Mouse (Mus musculus): ENCODE measurements around the gene Pacrg. TPM values are rescaled to one million over a fixed set of nuclear protein-coding genes. Genes with fewer than 3 reads are reported as not detected.
A peak's percentile ranks its signal among the peaks of the same experiment; 100 is the strongest.

The Pacrg gene
- polyA plus RNA-seq, 1 experiment from 2014 or later: 8.9 TPM

DNA sequence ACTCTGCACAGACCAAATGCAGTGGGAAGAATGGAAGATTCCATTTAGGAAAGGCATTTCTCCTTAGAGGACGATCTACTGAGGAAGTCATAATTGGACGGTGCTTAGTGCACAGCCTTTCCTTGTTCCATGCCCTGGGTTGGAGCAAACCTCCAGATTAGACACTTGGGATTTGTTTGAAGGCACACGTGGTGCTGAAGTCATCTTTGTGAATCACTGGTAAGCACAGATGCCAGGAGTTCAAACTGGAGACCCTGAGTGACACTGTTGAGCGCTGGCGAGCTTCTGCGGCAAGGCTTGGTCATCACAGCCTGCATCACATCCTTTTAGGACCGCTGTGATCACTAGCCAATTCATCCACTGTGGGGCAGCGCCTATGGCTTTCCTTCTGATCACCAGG is 385.7 kb downstream of the Pacrg start:
- H3K4me2 ChIP-seq (replicated peaks): no peak overlapping the region
- H3K9me3 ChIP-seq: no peaks in the 10 kb centered on the region
- no peak for ATAC-seq
- no peak overlapping the region for H3K4me3 ChIP-seq (replicated peaks)
- H3K27ac ChIP-seq: no peak overlapping the region
- no peaks in the 10 kb centered on the region for H3K36me3 ChIP-seq
- no peaks in the 10 kb centered on the region for H3K27me3 ChIP-seq
- 91% methylated on average over 8 of the region's 8 CpGs for WGBS
- no peak overlapping the region for H3K9ac ChIP-seq (replicated peaks)
- H3K4me1 ChIP-seq (replicated peaks): peaks cover 23% of the 10 kb centered on the region

- no peaks in the 10 kb centered on the region for H3K9me3 ChIP-seq
- H3K4me3 ChIP-seq (replicated peaks): no peak overlapping the region
- ATAC-seq: no peak
- H3K27me3 ChIP-seq: no peaks in the 10 kb centered on the region
- no peak overlapping the region for H3K4me2 ChIP-seq (replicated peaks)
- H3K27ac ChIP-seq: no peak overlapping the region
- no peak overlapping the region for H3K9ac ChIP-seq (replicated peaks)
- WGBS: 87% methylated on average over 3 of the region's 3 CpGs
- H3K36me3 ChIP-seq: no peaks in the 10 kb centered on the region
- peaks cover 29% of the 10 kb centered on the region for H3K4me1 ChIP-seq (replicated peaks)
Measured at GRCm38 (mm10) chr17:10452801-10453200, 387.3 kb downstream of the Pacrg start.

DNA sequence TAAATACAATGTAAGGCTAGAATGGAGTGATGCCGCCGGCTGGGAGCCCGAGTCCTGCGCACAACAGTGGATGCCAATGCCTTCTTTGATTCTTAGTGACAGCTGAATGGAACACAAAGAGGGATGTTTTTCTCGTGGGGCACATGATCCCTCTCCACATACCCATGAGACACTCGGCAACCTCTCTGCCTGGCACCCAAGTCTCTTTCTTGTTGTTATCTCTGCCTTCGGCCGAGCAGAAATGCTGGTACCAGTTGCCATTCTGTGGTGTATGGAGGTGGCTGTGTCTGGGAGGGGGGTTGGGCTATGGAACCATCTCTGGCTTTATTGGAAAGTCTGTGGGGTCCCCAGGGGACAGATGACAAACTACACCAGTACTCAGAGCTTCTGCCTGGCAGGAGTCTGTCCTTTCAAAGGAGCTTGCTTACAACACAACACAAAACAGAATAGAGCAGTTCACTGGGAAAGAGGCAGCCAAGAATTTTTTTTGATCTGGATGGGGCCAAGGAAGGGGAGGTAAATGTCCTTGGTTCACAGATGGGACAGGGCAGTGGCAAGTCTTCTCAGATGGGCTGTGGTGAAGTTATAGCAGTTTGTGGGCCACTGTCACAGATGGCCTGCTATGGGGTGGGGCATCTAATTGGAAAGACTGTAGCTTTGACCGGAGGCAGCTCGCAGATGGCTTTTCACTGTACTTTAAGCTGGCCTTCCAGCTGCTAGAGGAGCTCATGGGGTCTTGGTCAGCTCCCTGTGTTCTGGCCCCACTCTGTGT is 388.6 kb downstream of the Pacrg start:
- 33% methylated on average over 10 of the region's 10 CpGs for WGBS
- H3K36me3 ChIP-seq: no peaks in the 10 kb centered on the region
- H3K4me1 ChIP-seq (replicated peaks): peaks cover 29% of the 10 kb centered on the region
- no peak overlapping the region for H3K4me3 ChIP-seq (replicated peaks)
- peak overlapping the region; percentile 46 for H3K27ac ChIP-seq
- H3K4me2 ChIP-seq (replicated peaks): no peak overlapping the region
- no peaks in the 10 kb centered on the region for H3K27me3 ChIP-seq
- ATAC-seq: peak; percentile 67
- H3K9ac ChIP-seq (replicated peaks): no peak overlapping the region
- no peaks in the 10 kb centered on the region for H3K9me3 ChIP-seq

DNA sequence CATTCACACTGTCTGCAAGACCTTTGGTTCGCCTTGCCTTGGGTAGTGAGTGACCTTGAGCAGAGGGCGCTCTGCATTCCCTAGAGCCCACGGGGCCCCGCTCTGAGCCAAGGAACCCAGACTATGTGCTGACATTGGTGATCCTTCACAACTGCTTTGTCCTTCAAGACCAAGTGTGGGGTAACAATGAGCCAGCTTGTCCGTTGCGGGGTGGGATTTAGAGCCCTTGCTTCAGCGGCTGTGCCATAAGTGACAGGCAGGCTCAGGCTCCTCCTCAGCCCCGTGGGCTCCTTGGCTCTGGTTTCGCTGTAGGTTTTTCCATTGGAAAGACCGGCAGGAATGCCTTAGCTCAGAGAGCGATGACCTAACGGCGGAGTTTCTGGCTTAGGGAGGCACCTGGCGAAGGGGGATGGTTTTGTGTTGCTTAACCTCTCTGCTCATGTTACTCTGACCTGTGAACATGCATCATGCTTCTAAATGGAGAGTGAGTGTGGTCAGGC is 390.3 kb downstream of the Pacrg start:
- Histone ChIP-seq H3K4me1 (replicated peaks) (peaks cover 29% of the 10 kb centered on the region), H3K4me2 (replicated peaks) (no peak overlapping the region), H3K9ac (replicated peaks) (no peak overlapping the region), H3K27ac (peak overlapping the region; percentile 37; the same call in 1 of the 2 replicates), H3K9me3 (no peaks in the 10 kb centered on the region), H3K27me3 (no peaks in the 10 kb centered on the region), H3K36me3 (no peaks in the 10 kb centered on the region), H3K4me3 (replicated peaks) (no peak overlapping the region)
- no peak for ATAC-seq
- 79% methylated on average over 14 of the region's 14 CpGs for WGBS

DNA sequence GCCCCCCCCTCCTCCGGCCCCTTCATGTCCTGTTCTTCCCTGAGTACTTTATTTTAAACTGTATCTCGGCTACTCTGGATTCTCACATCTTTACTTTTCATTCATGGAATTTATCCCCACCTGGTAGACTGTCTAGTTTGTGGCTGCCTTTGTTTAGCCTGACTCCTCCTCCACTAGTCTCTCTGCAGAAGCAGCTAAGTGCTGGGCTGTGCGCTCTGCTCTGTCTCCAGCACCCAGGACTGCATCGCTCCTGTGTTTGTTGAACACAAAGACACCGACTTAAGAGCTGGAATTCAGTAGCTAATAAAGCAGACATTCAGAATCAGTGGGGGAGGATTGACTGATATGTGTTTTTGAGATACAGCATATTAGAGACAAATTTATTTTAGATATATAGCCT is 391.7 kb downstream of the Pacrg start:
- no peaks in the 10 kb centered on the region for H3K27me3 ChIP-seq
- ATAC-seq: no peak
- H3K36me3 ChIP-seq: no peaks in the 10 kb centered on the region
- no peak overlapping the region for H3K27ac ChIP-seq
- H3K9me3 ChIP-seq: no peaks in the 10 kb centered on the region
- H3K9ac ChIP-seq (replicated peaks): no peak overlapping the region
- whole genome bisulfite sequencing: 51% methylated on average over 5 of the region's 5 CpGs
- H3K4me1 ChIP-seq (replicated peaks): peaks cover 29% of the 10 kb centered on the region
- H3K4me3 ChIP-seq (replicated peaks): no peak overlapping the region
- H3K4me2 ChIP-seq (replicated peaks): no peak overlapping the region

DNA sequence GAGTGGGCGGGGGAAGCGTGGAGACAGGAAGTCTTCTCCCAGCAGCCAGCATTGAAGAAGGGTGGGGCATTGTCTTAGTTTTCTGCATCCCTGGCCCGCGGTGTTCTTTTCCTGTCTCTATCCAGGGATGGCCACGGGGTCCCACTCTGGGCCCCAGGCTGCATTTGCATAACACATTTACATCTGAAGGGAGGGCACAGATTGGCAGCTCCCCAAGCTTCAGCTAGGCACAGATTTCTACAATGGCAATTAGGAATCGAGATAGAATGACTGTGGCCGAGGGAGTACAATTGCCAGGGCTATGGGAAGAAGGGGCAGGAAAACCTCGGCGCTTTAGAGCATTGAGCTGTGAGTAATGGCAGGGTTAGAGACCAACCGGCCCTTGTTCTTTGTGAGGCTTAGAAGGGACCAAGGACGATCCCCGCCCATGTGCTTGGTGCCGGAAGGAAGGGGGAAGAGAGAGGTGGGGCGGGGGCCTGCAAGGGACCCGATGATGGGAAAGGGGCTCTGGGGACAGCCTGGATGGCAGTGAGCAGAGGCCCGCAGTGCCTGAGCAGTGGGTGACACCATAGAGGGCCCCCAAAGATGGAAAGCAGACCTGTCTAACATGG is 398.5 kb downstream of the Pacrg start:
- H3K4me3 ChIP-seq (replicated peaks): no peak overlapping the region
- H3K27ac ChIP-seq: peak overlapping the region; percentile 68
- WGBS: 11% methylated on average over 16 of the region's 16 CpGs
- peaks cover 26% of the 10 kb centered on the region for H3K4me1 ChIP-seq (replicated peaks)
- H3K9ac ChIP-seq (replicated peaks): no peak overlapping the region; the same call in 1 of the 2 replicates
- H3K27me3 ChIP-seq: no peaks in the 10 kb centered on the region
- peak overlapping the region; percentile 28 for H3K4me2 ChIP-seq (replicated peaks)
- no peaks in the 10 kb centered on the region for H3K36me3 ChIP-seq
- H3K9me3 ChIP-seq: no peaks in the 10 kb centered on the region
- peak; percentile 94 for ATAC-seq

DNA sequence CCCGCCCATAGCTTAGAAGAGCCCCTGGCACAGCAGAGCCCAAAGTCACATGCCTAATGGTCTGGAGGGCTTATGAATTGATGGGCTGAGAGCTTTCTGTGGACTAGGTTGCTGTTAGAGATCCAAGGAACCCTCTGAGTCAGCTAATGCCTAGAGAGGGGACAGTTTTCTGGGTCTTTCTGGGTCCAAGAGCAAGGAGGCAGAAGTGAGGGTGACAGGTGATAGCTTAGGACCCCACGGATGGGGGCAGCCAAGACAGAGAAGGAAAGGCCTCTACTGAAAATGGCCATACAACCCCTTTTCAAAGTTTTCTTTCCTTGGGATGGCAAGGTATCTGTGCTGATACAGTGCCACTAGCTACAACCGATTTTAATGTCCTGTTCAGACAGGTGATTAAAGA is 399.1 kb downstream of the Pacrg start:
- no peak; the same call in 1 of the 2 replicates for ATAC-seq
- Histone ChIP-seq H3K9me3 (no peaks in the 10 kb centered on the region), H3K4me3 (replicated peaks) (no peak overlapping the region), H3K36me3 (no peaks in the 10 kb centered on the region), H3K4me1 (replicated peaks) (peaks cover 26% of the 10 kb centered on the region), H3K27me3 (no peaks in the 10 kb centered on the region), H3K27ac (0 out of 2 replicates have a peak overlapping the region, but pooled peaks have one; percentile 68), H3K4me2 (replicated peaks) (no peak overlapping the region), H3K9ac (replicated peaks) (no peak overlapping the region)
- WGBS: 75% methylated on average over 3 of the region's 3 CpGs

GRCm38 (mm10) chr17:10439815-10440214 is 400.3 kb downstream of the Pacrg start:
- H3K27ac ChIP-seq: peak overlapping the region; percentile 9; the same call in 1 of the 2 replicates
- no peaks in the 10 kb centered on the region for H3K9me3 ChIP-seq
- H3K27me3 ChIP-seq: no peaks in the 10 kb centered on the region
- WGBS: 70% methylated on average over 8 of the region's 8 CpGs
- ATAC-seq: no peak
- H3K4me3 ChIP-seq (replicated peaks): no peak overlapping the region
- peaks cover 26% of the 10 kb centered on the region for H3K4me1 ChIP-seq (replicated peaks)
- no peak overlapping the region for H3K4me2 ChIP-seq (replicated peaks)
- no peak overlapping the region for H3K9ac ChIP-seq (replicated peaks)
- no peaks in the 10 kb centered on the region for H3K36me3 ChIP-seq

DNA sequence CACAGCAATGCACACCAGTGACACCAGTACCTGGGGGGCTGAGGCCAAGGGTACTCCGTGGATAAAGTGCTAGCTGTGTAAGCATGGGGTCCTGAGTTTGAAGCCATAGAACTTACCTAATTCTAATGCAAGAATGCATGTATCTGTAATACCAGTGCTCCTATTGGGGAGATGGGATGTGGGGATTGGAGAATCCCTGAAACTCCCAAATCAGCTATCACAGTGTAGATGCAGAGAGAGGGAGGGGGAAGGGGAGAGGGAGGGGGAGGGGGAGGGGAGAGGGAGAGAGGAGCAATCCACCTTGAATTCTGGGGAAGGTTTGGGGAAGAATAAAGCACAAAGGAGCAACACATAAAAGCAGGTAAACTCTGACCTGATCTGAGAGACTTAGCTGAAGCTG is 405.2 kb downstream of the Pacrg start:
- H3K9me3 ChIP-seq: 0 out of 2 replicates have a peak, but pooled peaks cover 2% of the 10 kb centered on the region
- H3K36me3 ChIP-seq: no peaks in the 10 kb centered on the region
- H3K4me3 ChIP-seq (replicated peaks): no peak overlapping the region
- no peak overlapping the region for H3K9ac ChIP-seq (replicated peaks)
- 0 out of 2 replicates have a peak, but pooled peaks cover 4% of the 10 kb centered on the region for H3K4me1 ChIP-seq (replicated peaks)
- no peaks in the 10 kb centered on the region for H3K27me3 ChIP-seq
- no peak for ATAC-seq
- H3K4me2 ChIP-seq (replicated peaks): no peak overlapping the region
- 61% methylated on average over 1 of the region's 1 CpGs for WGBS
- no peak overlapping the region for H3K27ac ChIP-seq

DNA sequence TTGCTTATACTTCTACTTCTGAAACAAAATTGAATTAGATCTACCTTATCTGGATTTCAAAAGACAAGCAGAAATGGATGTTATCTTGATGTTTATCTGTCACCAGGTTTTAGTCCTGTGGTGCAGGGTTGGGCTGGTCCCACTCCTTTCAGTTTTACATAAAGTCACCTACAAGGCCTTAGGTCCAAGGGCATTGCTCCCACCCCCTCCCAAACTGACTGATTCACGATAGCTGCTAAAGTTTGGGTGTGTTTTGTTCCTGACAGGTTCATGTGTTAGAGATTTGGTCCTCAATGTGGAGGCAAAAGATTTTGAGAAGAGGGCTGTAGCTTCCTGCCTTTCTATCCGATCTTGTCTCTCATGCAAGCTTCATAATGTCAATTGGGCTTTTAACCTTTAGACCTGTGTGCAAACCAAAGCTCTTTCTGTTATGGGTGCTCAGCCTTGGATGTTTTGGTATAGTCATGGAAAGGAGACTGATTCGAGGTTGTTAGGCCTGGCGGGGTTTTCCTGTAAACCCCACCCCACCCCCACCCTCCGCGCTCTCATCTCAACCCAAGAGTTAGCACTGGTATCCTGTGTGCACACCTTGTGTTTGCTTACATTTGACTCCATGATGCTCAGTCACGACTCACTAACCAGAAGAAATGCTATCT is 407.5 kb downstream of the Pacrg start:
- Histone ChIP-seq H3K27me3 (no peaks in the 10 kb centered on the region), H3K4me1 (replicated peaks) (no peaks in the 10 kb centered on the region), H3K9ac (replicated peaks) (no peak overlapping the region), H3K4me3 (replicated peaks) (no peak overlapping the region), H3K4me2 (replicated peaks) (no peak overlapping the region), H3K9me3 (0 out of 2 replicates have a peak, but pooled peaks cover 2% of the 10 kb centered on the region), H3K36me3 (no peaks in the 10 kb centered on the region), H3K27ac (no peak overlapping the region)
- 92% methylated on average over 7 of the region's 7 CpGs for WGBS
- ATAC-seq: no peak

- Histone ChIP-seq H3K9ac (replicated peaks) (no peak overlapping the region), H3K9me3 (0 out of 2 replicates have a peak, but pooled peaks cover 2% of the 10 kb centered on the region), H3K27ac (no peak overlapping the region), H3K4me2 (replicated peaks) (no peak overlapping the region), H3K4me1 (replicated peaks) (no peaks in the 10 kb centered on the region), H3K36me3 (no peaks in the 10 kb centered on the region), H3K27me3 (no peaks in the 10 kb centered on the region), H3K4me3 (replicated peaks) (no peak overlapping the region)
- 67% methylated on average over 6 of the region's 6 CpGs for WGBS
- ATAC-seq: no peak
Measured at GRCm38 (mm10) chr17:10431849-10432524, 408.1 kb downstream of the Pacrg start.
